ENCODE assay signal across 8 mouse cellular contexts in the genomic region with DNA sequence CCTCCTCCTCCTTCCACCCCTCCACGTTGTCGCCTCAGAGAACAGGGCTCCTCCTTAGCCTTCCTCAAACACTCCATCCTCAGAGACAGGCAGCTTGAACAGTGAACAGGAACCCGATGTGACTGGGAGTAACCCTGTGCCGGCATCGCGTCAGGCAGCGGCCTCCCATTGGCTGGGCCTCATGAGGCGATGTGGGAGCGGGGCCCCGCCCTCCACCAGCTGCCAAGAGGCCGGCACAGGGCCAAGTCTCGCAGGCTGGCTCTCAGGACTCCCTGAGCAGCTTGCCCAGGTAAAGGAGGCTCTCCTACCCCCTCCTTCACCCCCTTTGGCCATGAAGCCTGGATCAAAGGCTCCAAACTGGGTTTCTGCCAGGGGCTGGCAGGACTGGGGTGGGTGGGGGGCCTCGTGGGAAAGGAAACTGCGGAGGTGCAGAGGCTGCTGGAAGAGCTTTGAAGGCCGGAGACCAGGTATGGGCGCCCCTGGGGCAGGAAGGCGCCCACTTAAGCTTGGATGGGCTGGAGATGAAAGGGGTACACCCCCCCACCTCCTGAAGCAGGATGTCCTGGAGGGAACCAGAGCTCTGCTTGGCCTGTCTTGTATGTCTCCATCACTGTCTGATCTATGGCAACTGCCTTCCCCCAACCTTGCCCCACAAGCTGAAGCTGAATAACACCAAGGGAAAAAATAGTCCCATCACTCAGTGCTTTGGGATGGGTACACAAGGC. TPM values are rescaled to one million over a fixed set of nuclear protein-coding genes. Genes with fewer than 3 reads are reported as not detected.
DNase-seq lines count a peak whose midpoint lies in the region; ATAC-seq and TF ChIP-seq lines count a peak whose summit lies in the region.

No protein-coding gene starts in this region.

- peak overlapping the region; percentile 77 for H3K27ac ChIP-seq in hindbrain, embryonic 11.5 days (ENCODE audit: low read depth, low read length)
- 0 out of 2 replicates have a peak overlapping the region, but pooled peaks have one; percentile 20 for H3K27ac ChIP-seq in lung, postnatal 0 days (ENCODE audit: low read length)

- no peak for TF ChIP-seq CTCF in lung, postnatal 0 days (IDR thresholded peaks at IDR 0.05)

- H3K9ac ChIP-seq in hindbrain, embryonic 11.5 days (ENCODE audit: low read depth, low read length), result peak overlapping the region; percentile 57
- no peak overlapping the region for H3K9ac ChIP-seq in lung, postnatal 0 days (replicated peaks; ENCODE audit: low read depth)

- ATAC-seq in frontal cortex, adult (ENCODE audit: low TSS enrichment), result peak; percentile 94
- peak; percentile 94 for ATAC-seq in hindbrain, embryonic 11.5 days (ENCODE audit: low FRiP score)
- ATAC-seq in lung, postnatal 0 days, result peak; percentile 90

- WGBS in hindbrain, embryonic 11.5 days, result 13% methylated on average over 17 of the region's 17 CpGs
- WGBS in lung, postnatal 0 days, result 4% methylated on average over 17 of the region's 17 CpGs

- no peaks in the 10 kb centered on the region for H3K27me3 ChIP-seq in hindbrain, embryonic 11.5 days (ENCODE audit: control insufficient read depth, insufficient read depth, low read length)
- peaks cover 35% of the 10 kb centered on the region for H3K27me3 ChIP-seq in lung, postnatal 0 days (replicated peaks; ENCODE audit: insufficient read depth, low read length)

- no peaks in the 10 kb centered on the region for H3K9me3 ChIP-seq in hindbrain, embryonic 11.5 days (ENCODE audit: control insufficient read depth, low read length)
- H3K9me3 ChIP-seq in lung, postnatal 0 days (ENCODE audit: low read length), result no peaks in the 10 kb centered on the region

- peak overlapping the region; percentile 43 for H3K4me2 ChIP-seq in hindbrain, embryonic 11.5 days (replicated peaks; ENCODE audit: low read depth, low read length)
- H3K4me2 ChIP-seq in lung, postnatal 0 days (replicated peaks; ENCODE audit: low read depth, low read length), result peak overlapping the region; percentile 27

- DNase-seq in MEL-GATA-1-ER (ENCODE audit: extremely low read depth, low read depth), result peak; percentile 86
- peak; percentile 55 for DNase-seq in cerebellum, adult 9-10 months
- DNase-seq in hindbrain, embryonic 11.5 days (ENCODE audit: low spot score), result peak; percentile 88
- DNase-seq in layer of hippocampus, postnatal 10 days (ENCODE audit: low spot score in 2 of 2), result peak; percentile 89 to 91
- peak; percentile 90 for DNase-seq in lung, postnatal 0 days (ENCODE audit: low spot score)
- peak; percentile 73 for DNase-seq in ovary, postnatal 10 days (ENCODE audit: low spot score)
- DNase-seq in thymus, postnatal 0 days (ENCODE audit: low spot score), result peak; percentile 92

- H3K36me3 ChIP-seq in hindbrain, embryonic 11.5 days (ENCODE audit: control insufficient read depth, insufficient read depth, low read length), result peaks cover 3% of the 10 kb centered on the region; the same call in 1 of the 2 replicates
- H3K36me3 ChIP-seq in lung, postnatal 0 days (ENCODE audit: insufficient read depth, low read length), result no peaks in the 10 kb centered on the region

- H3K4me3 ChIP-seq in hindbrain, embryonic 11.5 days (ENCODE audit: low read depth, low read length), result peak overlapping the region; percentile 13
- no peak overlapping the region for H3K4me3 ChIP-seq in lung, postnatal 0 days (ENCODE audit: low read depth, low read length)

- no peak for TF ChIP-seq EP300 in lung, postnatal 0 days (IDR thresholded peaks at IDR 0.05)

- H3K4me1 ChIP-seq in hindbrain, embryonic 11.5 days (replicated peaks; ENCODE audit: control insufficient read depth, insufficient read depth, low read length), result peaks cover 10% of the 10 kb centered on the region
- peaks cover 12% of the 10 kb centered on the region for H3K4me1 ChIP-seq in lung, postnatal 0 days (ENCODE audit: insufficient read depth, low read depth, low read length)

RNA-seq across cellular contexts. Expression of a gene that starts 5.4 kb away (rescaled TPM):
- polyA plus RNA-seq in hindbrain, embryonic 11.5 days (2014; fragmentation: Nextera tagmentation; extraction: Ambion mirVana), result 25.2 and 27.0 TPM in 2 replicates
- total RNA-seq in layer of hippocampus, postnatal 10 days (2021), result 10 to 100 TPM; 64.0 to 68.9 TPM
- 0.38 and 1.2 TPM in 2 replicates for polyA plus RNA-seq in lung, postnatal 0 days (2015; fragmentation: Nextera tagmentation; extraction: Ambion mirVana)
- 2.4 and 2.7 TPM in 2 replicates for polyA plus RNA-seq in thymus, postnatal 0 days (2015; fragmentation: Nextera tagmentation; extraction: Ambion mirVana)

RNA-seq across cellular contexts. Expression of a gene that starts 39.9 kb away (rescaled TPM):
- 76.1 and 92.7 TPM in 2 replicates for polyA plus RNA-seq in hindbrain, embryonic 11.5 days (2014; fragmentation: Nextera tagmentation; extraction: Ambion mirVana)
- total RNA-seq in layer of hippocampus, postnatal 10 days (2021), result 10 to 100 TPM; 53.5 to 59.1 TPM
- polyA plus RNA-seq in lung, postnatal 0 days (2015; fragmentation: Nextera tagmentation; extraction: Ambion mirVana), result 6.0 and 8.1 TPM in 2 replicates
- polyA plus RNA-seq in thymus, postnatal 0 days (2015; fragmentation: Nextera tagmentation; extraction: Ambion mirVana), result 1.2 and 1.6 TPM in 2 replicates
